Mouse (Mus musculus) ES-E14 (cell line): Measurements from ENCODE around the gene Rbm4b. TPM values are rescaled to one million over a fixed set of nuclear protein-coding genes. Genes with fewer than 3 reads are reported as not detected.

Experiments used
- DNase-seq: peaks from one replicate; pipeline ENCODE4 v3.0.0-alpha.2; 2013; ENCODE audit warnings: low read depth, low spot score
- H3K27ac ChIP-seq: 2 replicates; pipeline ENCODE4 v1.5.1; 2012; ENCODE audit warnings: low read depth, mild to moderate bottlenecking, low read length, moderate library complexity, mixed read lengths; ENCODE audit not compliant: poor library complexity, insufficient read depth, severe bottlenecking
- H3K36me3 ChIP-seq: 2 replicates; pipeline ENCODE4 v1.6.1; 2012; ENCODE audit warnings: mild to moderate bottlenecking, low read length, moderate library complexity, mixed read lengths; ENCODE audit not compliant: control insufficient read depth, poor library complexity, insufficient read depth, severe bottlenecking
- H3K4me1 ChIP-seq, 2 experiments: fragments of 150-350 bp in 1 of 2; sonication (generic) in 1 of 2; 2 replicates each; pipeline ENCODE4 v1.6.1; 2012; ENCODE audit warnings: low read length in 2 of 2, mild to moderate bottlenecking in 1 of 2, mixed read lengths in 1 of 2; ENCODE audit not compliant: control insufficient read depth in 2 of 2, insufficient read depth in 2 of 2, poor library complexity in 1 of 2
- H3K4me3 ChIP-seq, 2 experiments: fragments of 150-350 bp in 1 of 2; sonication (generic) in 1 of 2; 2 replicates each; pipeline ENCODE4 v1.5.1; 2012; ENCODE audit warnings: low read length in 2 of 2, low read depth in 1 of 2, mild to moderate bottlenecking in 1 of 2, mixed read lengths in 1 of 2; ENCODE audit not compliant: insufficient read depth in 1 of 2, poor library complexity in 1 of 2, severe bottlenecking in 1 of 2
- H3K9ac ChIP-seq: 2 replicates; pipeline ENCODE4 v1.6.1; 2012; ENCODE audit warnings: low read depth, mild to moderate bottlenecking, low read length, mixed read lengths; ENCODE audit not compliant: poor library complexity, insufficient read depth, severe bottlenecking
- H3K9me3 ChIP-seq: fragments of 150-350 bp; sonication (generic); 2 replicates; pipeline ENCODE4 v1.6.1; 2012; ENCODE audit warnings: low read depth, mild to moderate bottlenecking, low read length; ENCODE audit not compliant: control insufficient read depth, insufficient read depth
- CHD2 ChIP-seq: IDR thresholded peaks from 2 replicates; pipeline ENCODE4 v1.6.1; 2014; ENCODE audit warnings: mild to moderate bottlenecking, low read depth, low read length, inconsistent platforms
- HCFC1 ChIP-seq: IDR thresholded peaks from 2 replicates; pipeline ENCODE4 v1.6.1; 2012; ENCODE audit warnings: low read length, inconsistent platforms, borderline replicate concordance; ENCODE audit not compliant: insufficient read depth
- MAFK ChIP-seq: IDR thresholded peaks from 2 replicates; pipeline ENCODE4 v1.6.1; 2014; ENCODE audit warnings: mild to moderate bottlenecking, low read depth, low read length, inconsistent platforms; ENCODE audit not compliant: insufficient read depth
- ZC3H11A ChIP-seq: IDR thresholded peaks from 2 replicates; pipeline ENCODE4 v1.6.1; 2012; ENCODE audit warnings: low read depth, mild to moderate bottlenecking, inconsistent platforms, low read length, borderline replicate concordance
- ZNF384 ChIP-seq: IDR thresholded peaks from 2 replicates; pipeline ENCODE4 v1.6.1; 2012; ENCODE audit warnings: low read depth, low read length, inconsistent platforms
- in situ Hi-C, 2 experiments: fragments of 600-800 bp; cut with MboI; formaldehyde crosslinking; loops; one replicate each; pipeline ENCODE4 v1.15.1; 2025; ENCODE audit warnings: low sequenced_read_pairs in 2 of 2, inconsistent platforms in 1 of 2; ENCODE audit not compliant: unreplicated experiment in 2 of 2
- total RNA-seq: library from RNA; depleted of rRNA; stranded (reverse); fragments of 300-350 nt; gene quantifications from 2 replicates; pipeline ENCODE4 v1.2.3, GENCODE M21; 2012

The Rbm4b gene
- total RNA-seq, 1 experiment, result 11.1 TPM

DNA sequence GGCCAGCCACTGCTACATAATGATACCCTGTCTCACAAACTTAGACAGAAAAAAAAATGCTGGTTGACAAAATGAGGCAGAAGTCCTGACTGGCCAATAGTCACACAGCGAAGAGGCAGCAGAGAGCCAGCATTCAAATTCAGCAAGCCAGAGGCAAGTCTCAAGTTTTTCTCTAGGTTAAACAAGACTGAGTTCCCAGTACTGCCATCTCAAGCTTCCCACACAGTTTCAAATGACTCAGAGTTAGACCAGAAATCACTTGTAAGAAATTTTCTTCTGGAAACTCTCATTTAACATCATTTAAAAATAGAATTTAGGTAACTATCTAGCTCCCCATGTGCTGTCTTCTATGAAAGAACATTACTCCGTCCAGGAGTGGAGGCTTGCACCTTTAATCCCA is 41.5 kb downstream of the Rbm4b start:
- in situ Hi-C loops, result no loop called here
- H3K9ac ChIP-seq, result no peak overlapping the region
- peaks cover 5 to 20% of the 10 kb centered on the region in 2 experiments; a peak in 3 of 4 replicates for H3K4me1 ChIP-seq
- H3K36me3 ChIP-seq, result peaks cover 39% of the 10 kb centered on the region
- no peak overlapping the region for H3K27ac ChIP-seq
- H3K9me3 ChIP-seq, result no peaks in the 10 kb centered on the region
- TF ChIP-seq ZC3H11A (no peak), CHD2 (no peak), ZNF384 (no peak), MAFK (no peak), HCFC1 (no peak)
- no peak for DNase-seq
- H3K4me3 ChIP-seq, result no peak overlapping the region

DNA sequence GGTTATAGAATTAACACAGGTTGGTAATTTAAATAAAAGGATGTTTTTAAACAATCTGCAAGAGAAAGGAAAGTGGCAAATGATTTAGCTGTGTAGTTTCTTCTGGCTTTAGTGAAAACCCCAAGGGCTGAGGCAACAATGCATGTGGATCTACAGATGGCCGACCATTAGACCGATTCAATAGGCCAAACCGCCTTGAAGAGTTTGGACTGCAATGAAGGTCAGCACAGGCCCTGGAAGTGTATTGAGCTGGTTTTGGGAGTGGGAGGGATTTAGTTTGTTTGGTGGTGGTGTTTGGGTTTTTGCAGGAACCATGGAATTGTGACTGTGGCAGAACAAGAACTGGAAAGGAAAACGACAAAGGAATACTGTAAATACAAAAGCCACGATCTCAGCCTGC is 42.8 kb downstream of the Rbm4b start:
- H3K27ac ChIP-seq, result no peak overlapping the region
- H3K9ac ChIP-seq, result no peak overlapping the region
- no peak for TF ChIP-seq ZC3H11A
- TF ChIP-seq CHD2, result no peak
- TF ChIP-seq ZNF384, result no peak
- TF ChIP-seq HCFC1, result no peak
- no peak for TF ChIP-seq MAFK

GRCm38 (mm10) chr19:4802691-4803091 is 46.4 kb downstream of the Rbm4b start:
- in situ Hi-C loops, result no loop called here

More for the DNA sequence above, 42.8 kb downstream of the Rbm4b start:
- H3K4me1 ChIP-seq, result peaks cover 5 to 25% of the 10 kb centered on the region in 2 experiments; a peak in 3 of 4 replicates
- in situ Hi-C loops, result no loop called here
- no peaks in the 10 kb centered on the region for H3K9me3 ChIP-seq
- H3K4me3 ChIP-seq, result no peak overlapping the region
- peaks cover 47% of the 10 kb centered on the region for H3K36me3 ChIP-seq
- DNase-seq, result no peak

GRCm38 (mm10) chr19:4803283-4803682 is 47.0 kb downstream of the Rbm4b start:
- in situ Hi-C loops, result no loop called here
- peaks cover 16 to 27% of the 10 kb centered on the region in 2 experiments for H3K4me1 ChIP-seq
- no peak for DNase-seq
- no peak overlapping the region for H3K27ac ChIP-seq
- peak overlapping the region in 1 of 2 experiments; percentile 6; a peak in 3 of 4 replicates for H3K4me3 ChIP-seq
- H3K9ac ChIP-seq, result peak overlapping the region; percentile 5; the same call in 1 of the 2 replicates
- H3K9me3 ChIP-seq, result no peaks in the 10 kb centered on the region
- peaks cover 49% of the 10 kb centered on the region for H3K36me3 ChIP-seq
- TF ChIP-seq ZC3H11A (no peak), ZNF384 (no peak), HCFC1 (no peak), MAFK (no peak), CHD2 (no peak)

More at GRCm38 (mm10) chr19:4802691-4803091, 46.4 kb downstream of the Rbm4b start:
- H3K27ac ChIP-seq, result no peak overlapping the region
- H3K9me3 ChIP-seq, result no peaks in the 10 kb centered on the region
- TF ChIP-seq ZC3H11A (no peak), MAFK (no peak), ZNF384 (no peak), CHD2 (no peak), HCFC1 (no peak)
- peaks cover 47% of the 10 kb centered on the region for H3K36me3 ChIP-seq
- peak overlapping the region in 1 of 2 experiments; percentile 6; a peak in 3 of 4 replicates for H3K4me3 ChIP-seq
- H3K9ac ChIP-seq, result no peak overlapping the region
- no peak for DNase-seq
- H3K4me1 ChIP-seq, result peaks cover 16 to 24% of the 10 kb centered on the region in 2 experiments

GRCm38 (mm10) chr19:4810309-4810708 is 54.0 kb downstream of the Rbm4b start:
- Histone ChIP-seq H3K36me3 (peaks cover 2% of the 10 kb centered on the region; the same call in 1 of the 2 replicates), H3K4me1 (peaks cover 3 to 8% of the 10 kb centered on the region in 2 experiments), H3K9me3 (no peaks in the 10 kb centered on the region), H3K9ac (peak overlapping the region; percentile 97), H3K4me3 (peak overlapping the region; percentile 77 to 92), H3K27ac (peak overlapping the region; percentile 100)
- TF ChIP-seq MAFK, result no peak
- TF ChIP-seq CHD2, result peak; percentile 75
- in situ Hi-C loops, result no loop called here
- peak; percentile 94 for DNase-seq
